Mouse (Mus musculus): Measurements from ENCODE around the gene Rcbtb2. TPM values are rescaled to one million over a fixed set of nuclear protein-coding genes. Genes with fewer than 3 reads are reported as not detected.
"Not testable (repeated sequence)": the region's sequence is repeated elsewhere in the genome, so short reads cannot be mapped to it uniquely, and the experiment has no call there.

Rcbtb2 gene
- polyA plus RNA-seq, 1 experiment from 2014 or later, result 155 TPM

DNA sequence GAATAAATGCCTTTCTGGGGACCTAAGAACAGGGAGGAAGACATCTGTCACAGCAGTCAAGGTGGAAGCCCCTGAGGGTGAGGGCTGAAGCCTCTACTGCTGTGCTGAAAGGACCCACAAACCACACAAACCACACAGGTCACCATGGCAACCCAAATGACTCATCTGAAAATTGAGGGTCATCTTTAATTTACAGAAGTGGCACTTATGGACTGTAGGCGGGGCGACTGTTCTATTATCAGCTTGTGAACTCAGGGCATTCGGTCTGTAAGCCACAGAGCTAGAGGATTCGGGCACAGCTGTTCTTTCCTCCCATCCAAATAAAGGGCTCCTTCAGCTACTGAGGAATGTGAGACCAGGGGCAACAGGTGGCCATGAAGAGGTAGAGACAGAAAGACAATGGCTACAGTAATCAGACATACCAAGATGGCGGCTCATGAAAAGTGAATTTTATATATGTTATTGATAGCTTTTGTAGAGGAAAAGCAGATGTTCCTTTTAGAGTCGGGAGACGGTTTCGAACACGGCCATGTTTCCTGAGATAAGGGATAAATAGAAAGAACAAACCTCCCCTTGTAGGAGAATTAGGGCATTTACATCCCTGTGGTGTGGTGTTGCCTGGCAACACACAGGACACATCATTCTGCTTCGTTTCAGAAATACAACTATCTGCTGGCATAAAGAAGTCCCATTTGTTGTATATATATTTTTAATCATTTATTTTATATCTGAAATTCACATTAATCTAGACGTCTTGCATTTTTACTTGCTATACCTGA, 17.2 kb upstream of the Rcbtb2 start:
- Histone ChIP-seq H3K4me3 (no peak overlapping the region), H3K27ac (no peak overlapping the region), H3K9ac (no peak overlapping the region), H3K9me3 (no peaks in the 10 kb centered on the region), H3K4me1 (no peaks in the 10 kb centered on the region), H3K36me3 (no peaks in the 10 kb centered on the region), H3K4me2 (replicated peaks) (no peak overlapping the region), H3K27me3 (peaks cover 3% of the 10 kb centered on the region; the same call in 1 of the 2 replicates)
- ATAC-seq (ENCODE audit: insufficient number of reproducible peaks, insufficient read depth, low FRiP score, low TSS enrichment), result no peak
- WGBS, result 70% methylated on average over 11 of the region's 11 CpGs

DNA sequence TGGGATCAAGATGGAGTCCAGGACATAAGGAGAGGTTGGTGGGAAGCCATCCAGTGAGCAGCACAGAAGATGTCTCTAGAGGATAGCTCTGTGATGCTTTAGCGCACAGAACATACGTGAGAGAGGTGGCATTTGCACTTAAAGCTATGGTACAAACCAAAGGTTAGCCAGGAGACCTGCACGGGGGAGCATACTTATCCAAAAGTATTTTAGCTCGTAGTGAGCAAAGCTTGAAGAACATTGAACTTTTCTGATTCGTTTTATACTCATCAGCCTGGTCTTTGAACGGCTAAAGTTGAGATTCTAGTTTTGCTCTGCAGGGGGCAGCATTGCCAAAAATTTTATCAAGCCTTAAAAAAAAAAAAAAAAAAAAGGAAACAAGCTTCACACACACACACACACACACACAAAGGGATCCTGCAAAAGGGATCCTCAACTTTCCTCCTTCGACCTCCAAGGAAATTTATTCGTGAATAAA, 16.6 kb upstream of the Rcbtb2 start:
- Histone ChIP-seq H3K4me2 (replicated peaks) (no peak overlapping the region), H3K27ac (no peak overlapping the region), H3K27me3 (no peaks in the 10 kb centered on the region), H3K4me1 (no peaks in the 10 kb centered on the region), H3K9me3 (no peaks in the 10 kb centered on the region), H3K36me3 (no peaks in the 10 kb centered on the region), H3K4me3 (no peak overlapping the region), H3K9ac (no peak overlapping the region)
- ATAC-seq (ENCODE audit: insufficient number of reproducible peaks, insufficient read depth, low FRiP score, low TSS enrichment), result no peak
- 25% methylated on average over 8 of the region's 8 CpGs for WGBS

DNA sequence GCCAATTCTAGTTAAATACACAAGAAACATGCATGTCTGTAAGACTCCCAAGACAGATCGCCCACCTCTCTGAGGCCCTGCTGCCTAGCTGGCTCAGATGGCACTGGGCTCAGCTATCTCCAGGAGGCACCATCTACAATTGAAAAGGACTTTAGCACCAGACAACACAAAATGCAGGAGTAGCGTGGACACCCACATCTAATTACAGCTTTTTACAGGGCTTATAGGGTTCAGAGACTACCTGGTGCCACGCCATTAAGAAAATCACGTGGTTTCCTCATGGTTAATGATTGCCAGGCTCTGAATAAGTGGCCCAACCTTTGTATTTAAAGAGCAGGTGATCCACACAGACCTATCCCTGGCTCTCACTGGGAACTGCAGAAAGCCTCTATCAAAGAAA, 15.9 kb upstream of the Rcbtb2 start:
- no peak overlapping the region for H3K27ac ChIP-seq
- no peaks in the 10 kb centered on the region for H3K4me1 ChIP-seq
- H3K27me3 ChIP-seq, result no peaks in the 10 kb centered on the region
- WGBS, result 52% methylated on average over 4 of the region's 4 CpGs
- ATAC-seq (ENCODE audit: insufficient number of reproducible peaks, insufficient read depth, low FRiP score, low TSS enrichment), result 0 out of 2 replicates have a peak, but pooled peaks have one; percentile 52
- H3K9me3 ChIP-seq, result no peaks in the 10 kb centered on the region
- H3K36me3 ChIP-seq, result no peaks in the 10 kb centered on the region
- H3K4me2 ChIP-seq (replicated peaks), result no peak overlapping the region
- no peak overlapping the region for H3K4me3 ChIP-seq
- no peak overlapping the region for H3K9ac ChIP-seq

GRCm38 (mm10) chr14:73107371-73107770, 15.5 kb upstream of the Rcbtb2 start:
- WGBS, result 52% methylated on average over 7 of the region's 7 CpGs
- Histone ChIP-seq H3K4me1 (no peaks in the 10 kb centered on the region), H3K4me3 (no peak overlapping the region), H3K27me3 (no peaks in the 10 kb centered on the region), H3K4me2 (replicated peaks) (no peak overlapping the region), H3K9me3 (no peaks in the 10 kb centered on the region), H3K27ac (no peak overlapping the region), H3K9ac (no peak overlapping the region), H3K36me3 (no peaks in the 10 kb centered on the region)
- ATAC-seq (ENCODE audit: insufficient number of reproducible peaks, insufficient read depth, low FRiP score, low TSS enrichment), result no peak

DNA sequence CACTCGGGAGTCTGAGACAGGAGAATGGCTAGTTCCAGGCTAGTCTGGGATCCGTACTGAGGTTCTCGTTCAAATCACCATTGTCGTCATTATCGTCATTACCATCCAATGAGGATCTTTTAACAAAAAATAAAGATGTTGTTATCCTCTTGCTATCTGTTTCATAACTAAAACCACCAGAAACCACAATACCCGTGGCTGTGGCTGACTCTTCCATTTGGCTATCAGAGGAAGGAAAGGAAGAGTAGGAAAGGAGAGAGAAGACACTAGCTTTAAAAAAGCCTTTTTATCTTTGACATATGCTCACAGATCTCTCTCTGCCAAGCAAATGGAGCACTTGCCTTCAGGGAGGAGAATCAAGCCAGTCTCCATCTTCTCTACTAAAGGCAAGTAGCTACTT, 14.9 kb upstream of the Rcbtb2 start:
- no peaks in the 10 kb centered on the region for H3K4me1 ChIP-seq
- H3K9ac ChIP-seq, result no peak overlapping the region
- no peak overlapping the region for H3K4me2 ChIP-seq (replicated peaks)
- ATAC-seq (ENCODE audit: insufficient number of reproducible peaks, insufficient read depth, low FRiP score, low TSS enrichment), result no peak
- no peaks in the 10 kb centered on the region for H3K27me3 ChIP-seq
- 83% methylated on average over 6 of the region's 6 CpGs for WGBS
- H3K4me3 ChIP-seq, result no peak overlapping the region
- no peaks in the 10 kb centered on the region for H3K9me3 ChIP-seq
- no peak overlapping the region for H3K27ac ChIP-seq
- H3K36me3 ChIP-seq, result no peaks in the 10 kb centered on the region

GRCm38 (mm10) chr14:73110682-73111081, 12.2 kb upstream of the Rcbtb2 start:
- no peaks in the 10 kb centered on the region for H3K27me3 ChIP-seq
- H3K9ac ChIP-seq, result no peak overlapping the region
- 68% methylated on average over 3 of the region's 3 CpGs for whole genome bisulfite sequencing
- H3K4me1 ChIP-seq, result no peaks in the 10 kb centered on the region
- no peak for ATAC-seq (ENCODE audit: insufficient number of reproducible peaks, insufficient read depth, low FRiP score, low TSS enrichment)
- no peak overlapping the region for H3K4me2 ChIP-seq (replicated peaks)
- no peak overlapping the region for H3K27ac ChIP-seq
- H3K36me3 ChIP-seq, result no peaks in the 10 kb centered on the region
- no peaks in the 10 kb centered on the region for H3K9me3 ChIP-seq
- no peak overlapping the region for H3K4me3 ChIP-seq

- Histone ChIP-seq H3K27ac (no peak overlapping the region), H3K36me3 (no peaks in the 10 kb centered on the region), H3K4me3 (no peak overlapping the region), H3K9ac (no peak overlapping the region), H3K27me3 (no peaks in the 10 kb centered on the region), H3K9me3 (no peaks in the 10 kb centered on the region), H3K4me1 (peaks cover under 1% of the 10 kb centered on the region; the same call in 1 of the 2 replicates), H3K4me2 (replicated peaks) (no peak overlapping the region)
- no peak for ATAC-seq (ENCODE audit: insufficient number of reproducible peaks, insufficient read depth, low FRiP score, low TSS enrichment)
- WGBS, result 69% methylated on average over 1 of the region's 1 CpGs
Measured at GRCm38 (mm10) chr14:73111091-73111490, 11.7 kb upstream of the Rcbtb2 start.

DNA sequence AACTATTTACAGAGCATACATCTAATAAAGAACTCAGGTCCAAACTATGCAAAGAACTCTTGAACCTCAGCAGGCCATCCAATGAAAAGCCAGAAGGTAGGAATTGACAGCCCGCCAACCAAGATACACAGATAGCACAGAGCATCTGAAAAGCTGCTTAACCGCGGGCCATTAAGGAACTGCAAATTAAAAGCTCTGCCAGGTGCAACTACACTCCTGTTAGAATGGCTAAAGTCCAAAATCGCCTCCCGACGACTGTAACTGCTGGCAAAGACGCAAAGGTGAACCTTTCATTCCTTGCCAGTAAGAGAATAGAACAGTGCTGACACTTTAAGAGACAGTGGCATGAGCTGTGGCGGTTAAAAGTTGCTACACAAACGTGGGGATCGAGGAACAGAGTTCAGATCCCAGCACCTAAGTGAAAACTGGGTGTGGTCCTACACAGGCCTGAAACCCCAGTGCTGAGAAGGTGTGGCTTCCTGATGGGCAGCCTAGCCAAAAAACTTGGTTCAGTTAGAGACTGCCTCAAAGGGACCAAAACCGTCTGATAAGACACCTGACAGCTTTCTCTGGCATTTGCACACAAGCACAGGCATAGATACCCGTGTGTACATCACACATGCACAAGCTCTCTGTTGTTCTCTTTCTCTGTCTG, 10.5 kb upstream of the Rcbtb2 start:
- H3K4me1 ChIP-seq, result peaks cover 8% of the 10 kb centered on the region; the same call in 1 of the 2 replicates
- ATAC-seq (ENCODE audit: insufficient number of reproducible peaks, insufficient read depth, low FRiP score, low TSS enrichment), result no peak

GRCm38 (mm10) chr14:73114952-73115351, 7.9 kb upstream of the Rcbtb2 start:
- ATAC-seq (ENCODE audit: insufficient number of reproducible peaks, insufficient read depth, low FRiP score, low TSS enrichment); H3K4me3 ChIP-seq; H3K27ac ChIP-seq; H3K4me2 ChIP-seq (replicated peaks); H3K36me3 ChIP-seq; H3K9me3 ChIP-seq; H3K9ac ChIP-seq; H3K27me3 ChIP-seq: not testable (repeated sequence)
- peaks cover 17% of the 10 kb centered on the region; the same call in 1 of the 2 replicates for H3K4me1 ChIP-seq
- WGBS, result 96% methylated on average over 3 of the region's 3 CpGs

More for the DNA sequence above, 10.5 kb upstream of the Rcbtb2 start:
- no peaks in the 10 kb centered on the region for H3K9me3 ChIP-seq
- 72% methylated on average over 12 of the region's 12 CpGs for WGBS
- no peak overlapping the region for H3K9ac ChIP-seq
- no peaks in the 10 kb centered on the region for H3K36me3 ChIP-seq
- H3K4me3 ChIP-seq, result no peak overlapping the region
- H3K27me3 ChIP-seq, result no peaks in the 10 kb centered on the region
- H3K27ac ChIP-seq, result no peak overlapping the region
- H3K4me2 ChIP-seq (replicated peaks), result no peak overlapping the region

GRCm38 (mm10) chr14:73116301-73116700, 6.5 kb upstream of the Rcbtb2 start:
- Histone ChIP-seq H3K4me3 (no peak overlapping the region), H3K27me3 (no peaks in the 10 kb centered on the region), H3K36me3 (no peaks in the 10 kb centered on the region), H3K4me1 (peaks cover 17% of the 10 kb centered on the region; the same call in 1 of the 2 replicates), H3K9me3 (no peaks in the 10 kb centered on the region), H3K27ac (peak overlapping the region; percentile 67; the same call in 1 of the 2 replicates), H3K9ac (no peak overlapping the region), H3K4me2 (replicated peaks) (no peak overlapping the region)
- 67% methylated on average over 2 of the region's 2 CpGs for WGBS
- ATAC-seq (ENCODE audit: insufficient number of reproducible peaks, insufficient read depth, low FRiP score, low TSS enrichment), result no peak

- Histone ChIP-seq H3K27ac (peak overlapping the region; percentile 67), H3K36me3 (no peaks in the 10 kb centered on the region), H3K9ac (no peak overlapping the region), H3K9me3 (no peaks in the 10 kb centered on the region), H3K4me1 (peaks cover 17% of the 10 kb centered on the region; the same call in 1 of the 2 replicates), H3K4me2 (replicated peaks) (no peak overlapping the region; the same call in 1 of the 2 replicates), H3K4me3 (no peak overlapping the region), H3K27me3 (no peaks in the 10 kb centered on the region)
- WGBS, result 27% methylated on average over 9 of the region's 9 CpGs
- no peak for ATAC-seq (ENCODE audit: insufficient number of reproducible peaks, insufficient read depth, low FRiP score, low TSS enrichment)
Measured at GRCm38 (mm10) chr14:73116938-73117337, 5.9 kb upstream of the Rcbtb2 start.

Measured in embryonic facial prominence, embryonic 12.5 days (tissue).